Mouse (Mus musculus): ENCODE data around the gene Mecp2. TPM values are rescaled to one million over a fixed set of nuclear protein-coding genes. Genes with fewer than 3 reads are reported as not detected.

The Mecp2 gene
- 47.1 TPM for total RNA-seq (2023)

GRCm38 (mm10) chrX:74135263-74135662 lies at the start of gene Mecp2:
Gene Mecp2, minus strand, starts transcription at chrX:74135363.

GRCm38 (mm10) chrX:74176959-74177358 lies 41.8 kb upstream of the Mecp2 start, which contains the start of gene Tktl1:
Gene Tktl1, plus strand, starts transcription at chrX:74177259.

GRCm38 (mm10) chrX:74167738-74168137 lies 32.6 kb upstream of the Mecp2 start, which contains the start of gene Tex28:
Gene Tex28, minus strand, starts transcription at chrX:74167838.

GRCm38 (mm10) chrX:74127164-74127563 lies 8.0 kb downstream of the Mecp2 start, which contains the start of gene Opn1mw:
Gene Opn1mw, plus strand, starts transcription at chrX:74127464.

GRCm38 (mm10) chrX:74023188-74024049 lies 111.7 kb downstream of the Mecp2 start, which contains the start of gene Irak1:
Gene Irak1, minus strand, starts transcription at chrX:74023918.

Other genes starting within 250 kb of the Mecp2 start
- gene Avpr2, start 243.3 kb downstream of the Mecp2 start, total RNA-seq (2023), result not detected
- gene L1cam, start 239.3 kb downstream of the Mecp2 start, total RNA-seq (2023), result 21.3 TPM
- 313 TPM for gene Arhgap4, start 213.5 kb downstream of the Mecp2 start, total RNA-seq (2023)
- 69.4 TPM for gene Naa10, start 213.4 kb downstream of the Mecp2 start, total RNA-seq (2023)
- 3.4 TPM for gene Renbp, start 204.5 kb downstream of the Mecp2 start, total RNA-seq (2023)
- gene Hcfc1, start 169.0 kb downstream of the Mecp2 start, total RNA-seq (2023), result 93.0 TPM
- 127 TPM for gene Irak1, start 111.4 kb downstream of the Mecp2 start, total RNA-seq (2023)
- not detected for gene Opn1mw, start 7.9 kb downstream of the Mecp2 start, total RNA-seq (2023)
- gene Tex28, start 32.5 kb upstream of the Mecp2 start, total RNA-seq (2023), result not detected
- gene Tktl1, start 41.9 kb upstream of the Mecp2 start, total RNA-seq (2023), result not detected
- 592 TPM for gene Flna, start 114.5 kb upstream of the Mecp2 start, total RNA-seq (2023)
- gene Emd, start 119.3 kb upstream of the Mecp2 start, total RNA-seq (2023), result 82.0 TPM
- 710 TPM for gene Rpl10, start 135.4 kb upstream of the Mecp2 start, total RNA-seq (2023)
- 77.2 TPM for gene Taz, start 146.5 kb upstream of the Mecp2 start, total RNA-seq (2023)
- gene Dnase1l1, start 147.0 kb upstream of the Mecp2 start, total RNA-seq (2023), result 8.8 TPM
- 90.2 TPM for gene Atp6ap1, start 161.7 kb upstream of the Mecp2 start, total RNA-seq (2023)
- gene Gdi1, start 169.6 kb upstream of the Mecp2 start, total RNA-seq (2023), result 176 TPM
- gene Fam50a, start 177.7 kb upstream of the Mecp2 start, total RNA-seq (2023), result 68.6 TPM
- gene Plxna3, start 193.7 kb upstream of the Mecp2 start, total RNA-seq (2023), result 11.0 TPM
- gene Lage3, start 218.3 kb upstream of the Mecp2 start, total RNA-seq (2023), result 27.9 TPM
- gene Ubl4a, start 237.9 kb upstream of the Mecp2 start, total RNA-seq (2023), result 20.9 TPM
- 16.1 TPM for gene Slc10a3, start 238.0 kb upstream of the Mecp2 start, total RNA-seq (2023)

All from CD8-positive naive resting alpha-beta T cell, adult 57 days (primary cell).